21 mouse cellular contexts compared by ENCODE assay signal in genomic region chr2:33080166-33080565, GRCm38 (mm10). TPM values are rescaled to one million over a fixed set of nuclear protein-coding genes. Genes with fewer than 3 reads are reported as not detected.
A peak's percentile ranks its signal among the peaks of the same experiment; 100 is the strongest.
DNase-seq lines count a peak whose midpoint lies in the region; ATAC-seq and TF ChIP-seq lines count a peak whose summit lies in the region.
"Had no signal": no experiment of that assay in that cellular context is flagged by ENCODE, and none has a peak within 500 bp of the region (broad histone marks: within the 10 kb centered on the region; RNA-seq: fewer than 3 reads in every experiment).

No protein-coding gene starts in this region.

- H3K4me1 ChIP-seq in liver, embryonic 12.5 days = no peaks in the 10 kb centered on the region

- TF ChIP-seq POLR2A in brain, embryonic 14.5 days (IDR thresholded peaks at IDR 0.05; ENCODE audit: borderline replicate concordance, extremely low read depth, insufficient read depth, insufficient read length, poor library complexity, severe bottlenecking) = no peak

- 45% methylated on average over 4 of the region's 4 CpGs for WGBS in liver, embryonic 12.5 days (ENCODE audit: insufficient replicate concordance)

- intact Hi-C loops in left cerebral cortex, postnatal 4 days (cut with DNase I) = no loop called here
- intact Hi-C loops in left cerebral cortex, postnatal 36 days (cut with DNase I) = no loop called here

- H3K36me3 ChIP-seq in liver, embryonic 12.5 days = no peaks in the 10 kb centered on the region
- H3K36me3 ChIP-seq: embryonic facial prominence, embryonic 10.5 days; midbrain, embryonic 12.5 days had no signal

- H3K27ac ChIP-seq in liver, embryonic 12.5 days = no peak overlapping the region
- H3K27ac ChIP-seq: embryonic facial prominence, embryonic 10.5 days; gastrocnemius, adult 2 months; midbrain, embryonic 12.5 days had no signal

- no peak overlapping the region for H3K4me2 ChIP-seq in liver, embryonic 12.5 days
- H3K4me2 ChIP-seq: midbrain, embryonic 12.5 days had no signal

- peak; percentile 66 to 72 for DNase-seq in cerebellum, postnatal 10 days
- DNase-seq in cerebellum, adult 9-11 months = no peak
- peak; percentile 34 for DNase-seq in left cerebral cortex, postnatal 4 days
- no peak for DNase-seq in left cerebral cortex, postnatal 36 days (ENCODE audit: low spot score in 2 of 2)
- peak; percentile 44 for DNase-seq in brain, embryonic 14.5 days (ENCODE audit: low read depth)
- peak; percentile 57 for DNase-seq in mesoderm, embryonic 11.5 days (ENCODE audit: low read depth, low spot score)
- no peak for DNase-seq in right cerebral cortex, postnatal 4 days
- DNase-seq: adrenal gland, adult 8-10 months; cerebellum, adult 18-20 months; gastrocnemius, adult 2 months; heart, adult 18-20 months; kidney, adult 18-20 months; liver; lung, adult 18-20 months; lung, postnatal 4 days; right cerebral cortex, postnatal 25 days; thymus, postnatal 14 days had no signal

- H3K27me3 ChIP-seq in liver, embryonic 12.5 days (replicated peaks) = no peaks in the 10 kb centered on the region
- H3K27me3 ChIP-seq: midbrain, embryonic 12.5 days had no signal

- no peak for TF ChIP-seq CTCF in brain, embryonic 14.5 days (IDR thresholded peaks at IDR 0.05; ENCODE audit: borderline replicate concordance, extremely low read depth, insufficient read depth, insufficient read length)

- no peak overlapping the region for H3K9ac ChIP-seq in liver, embryonic 12.5 days
- H3K9ac ChIP-seq: midbrain, embryonic 12.5 days had no signal

- no peak for ATAC-seq in liver, embryonic 12.5 days
- ATAC-seq: forebrain, embryonic 16.5 days had no signal

- no peak overlapping the region for H3K4me3 ChIP-seq in liver, embryonic 12.5 days
- H3K4me3 ChIP-seq: embryonic facial prominence, embryonic 10.5 days; gastrocnemius, adult 2 months; midbrain, embryonic 12.5 days had no signal

- no peaks in the 10 kb centered on the region for H3K9me3 ChIP-seq in liver, embryonic 12.5 days (replicated peaks)
- H3K9me3 ChIP-seq: embryonic facial prominence, embryonic 10.5 days; midbrain, embryonic 12.5 days had no signal

RNA-seq across cellular contexts. Expression of gene Garnl3, which starts 51.3 kb away (rescaled TPM):
- total RNA-seq in left cerebral cortex, postnatal 4 days (2021) = 100 to 1,000 TPM; 158 to 162 TPM
- 100 to 1,000 TPM; 104 to 129 TPM for total RNA-seq in left cerebral cortex, postnatal 36 days (2021)
- polyA plus RNA-seq in brain, embryonic 14.5 days (2012; rRNA removed) = 27.7 and 42.1 TPM in 2 replicates
- 2.1 and 2.3 TPM in 2 replicates for polyA plus RNA-seq in liver, embryonic 12.5 days (2016; fragmentation: Nextera tagmentation; extraction: Ambion mirVana)

Comparison
In these comparisons a context has a peak if more than half of its experiments do, and no peak if none do; other contexts are left out.
1. DNase-seq: peak in cerebellum, postnatal 10 days (2 of 2), left cerebral cortex, postnatal 4 days (single experiment), brain, embryonic 14.5 days (single experiment) and mesoderm, embryonic 11.5 days (single experiment); none in cerebellum, adult 9-11 months (single experiment), left cerebral cortex, postnatal 36 days (0 of 2) and right cerebral cortex, postnatal 4 days (single experiment).